Mouse (Mus musculus): ENCODE measurements around the gene Actbl2. TPM values are rescaled to one million over a fixed set of nuclear protein-coding genes. Genes with fewer than 3 reads are reported as not detected.

The Actbl2 gene
- total RNA-seq (2021) = under 1 TPM in 1 of 2 experiments, not detected in 1; 0.16 TPM
- long read RNA-seq, experiment 1 = 0 reads
- long read RNA-seq, experiment 2 = 0 reads

DNA sequence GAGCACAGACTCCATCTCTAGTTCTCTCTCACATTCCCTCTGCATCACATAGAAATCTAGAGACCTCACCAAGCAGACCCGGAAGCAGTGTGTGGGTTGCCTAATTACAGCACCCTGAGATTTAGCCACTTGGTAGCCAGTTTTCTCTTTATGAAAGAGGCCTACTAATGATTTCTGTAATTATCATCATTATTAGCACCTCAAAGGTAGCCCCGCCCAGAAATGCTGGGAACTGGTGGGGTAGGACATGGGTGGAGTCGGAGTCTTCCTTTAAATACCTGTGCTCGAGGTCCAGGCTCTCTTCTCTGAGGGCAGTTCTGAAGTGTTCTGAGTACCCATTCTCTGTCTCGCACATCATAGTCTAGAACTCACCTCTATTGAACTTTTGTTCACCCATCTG lies at the start of gene Actbl2:
Gene Actbl2 (plus strand): TSS at position 301 of the 400 bp plus-strand sequence.
- DNase-seq (ENCODE audit: low spot score in 2 of 2) = no peak

- DNase-seq (ENCODE audit: low spot score in 2 of 2) = no peak
These were observed 44.0 kb upstream of the Actbl2 start for GRCm38 (mm10) chr13:111210649-111211378.

GRCm38 (mm10) chr13:111228768-111229167 lies 26.0 kb upstream of the Actbl2 start:
- no peak for DNase-seq (ENCODE audit: low spot score in 2 of 2)

DNA sequence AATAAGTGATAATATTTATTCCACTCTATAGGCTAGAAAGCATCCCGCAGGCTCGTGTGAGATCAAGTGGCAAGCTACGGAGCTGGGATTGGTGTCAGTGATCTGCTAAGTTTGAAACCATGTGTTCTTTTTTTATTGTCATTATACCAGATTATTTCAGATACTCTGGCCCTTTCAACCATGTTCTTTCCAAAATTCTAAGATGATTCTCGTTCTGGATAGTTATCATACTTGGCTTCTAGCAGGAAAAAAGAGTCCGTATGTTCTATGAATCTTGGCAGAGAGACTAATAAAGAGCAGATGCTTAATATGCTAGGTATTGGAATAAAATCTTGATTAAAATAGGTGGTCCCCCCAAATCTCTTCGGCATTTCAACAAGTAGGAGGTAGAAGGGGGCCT lies 25.3 kb upstream of the Actbl2 start:
- DNase-seq (ENCODE audit: low spot score in 2 of 2) = no peak

DNA sequence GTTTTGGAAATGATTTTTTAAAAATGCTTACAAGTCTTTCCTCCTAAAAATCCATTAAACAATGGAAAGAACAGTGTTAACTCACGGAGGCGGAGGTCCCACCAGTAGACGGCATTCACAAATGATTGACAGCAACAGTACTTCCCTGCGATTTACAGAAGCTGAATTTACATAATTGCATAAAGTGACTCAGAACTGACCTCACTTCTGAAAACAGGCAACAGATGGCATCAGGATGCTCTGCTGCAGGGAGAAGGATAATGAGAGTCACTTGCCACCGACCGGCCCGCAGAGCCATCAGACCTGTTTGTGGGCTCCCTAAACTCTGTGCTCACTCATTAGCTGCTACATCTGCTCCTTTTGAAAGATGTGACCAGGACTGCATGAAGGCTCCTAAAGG lies 22.4 kb upstream of the Actbl2 start:
- no peak for DNase-seq (ENCODE audit: low spot score in 2 of 2)

DNA sequence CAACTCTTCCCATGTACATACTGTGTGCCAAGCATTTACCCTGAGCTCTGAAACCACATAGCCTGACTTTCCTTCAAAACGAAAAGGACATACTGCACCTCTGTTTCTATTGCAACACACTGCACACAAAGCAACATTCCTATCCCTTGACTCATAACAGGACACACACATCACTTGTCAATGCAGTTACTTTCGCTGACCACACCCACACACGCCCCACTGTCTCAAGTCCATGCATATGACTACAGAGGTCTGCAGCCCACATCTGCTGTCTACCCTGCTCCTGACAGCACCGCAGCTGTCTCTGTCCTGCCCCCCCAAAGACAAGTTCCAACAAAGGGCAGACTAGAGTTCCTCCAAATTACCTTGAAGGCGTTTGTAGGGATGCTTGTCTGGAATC lies 21.5 kb upstream of the Actbl2 start:
- no peak for DNase-seq (ENCODE audit: low spot score in 2 of 2)

GRCm38 (mm10) chr13:111234573-111234972 lies 20.2 kb upstream of the Actbl2 start:
- DNase-seq (ENCODE audit: low spot score in 2 of 2) = no peak

DNA sequence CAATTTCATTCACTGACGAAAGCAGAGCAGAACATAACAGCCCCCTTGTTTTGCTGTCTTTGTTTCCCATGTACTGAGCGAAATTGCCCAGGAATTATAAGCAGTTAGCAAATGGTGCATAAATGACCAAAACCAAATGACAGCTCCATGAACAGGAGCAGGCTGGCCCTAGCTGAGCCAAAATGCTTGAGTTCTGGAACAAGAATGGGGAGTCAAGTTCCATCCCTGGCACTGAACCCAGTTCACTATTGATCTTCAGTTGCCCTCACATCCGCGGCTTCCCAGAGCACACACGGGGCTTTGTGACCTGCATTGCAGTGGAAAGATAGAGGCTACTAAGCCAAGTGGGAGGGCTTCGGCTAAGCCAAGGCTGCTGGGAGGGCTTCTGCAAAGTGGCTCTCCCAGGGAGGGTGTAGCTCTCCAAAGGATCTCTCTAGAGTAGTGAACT lies 19.1 kb upstream of the Actbl2 start:
- DNase-seq (ENCODE audit: low spot score in 2 of 2) = no peak

GRCm38 (mm10) chr13:111236461-111236864 lies 18.4 kb upstream of the Actbl2 start:
- DNase-seq (ENCODE audit: low spot score in 2 of 2) = no peak

DNA sequence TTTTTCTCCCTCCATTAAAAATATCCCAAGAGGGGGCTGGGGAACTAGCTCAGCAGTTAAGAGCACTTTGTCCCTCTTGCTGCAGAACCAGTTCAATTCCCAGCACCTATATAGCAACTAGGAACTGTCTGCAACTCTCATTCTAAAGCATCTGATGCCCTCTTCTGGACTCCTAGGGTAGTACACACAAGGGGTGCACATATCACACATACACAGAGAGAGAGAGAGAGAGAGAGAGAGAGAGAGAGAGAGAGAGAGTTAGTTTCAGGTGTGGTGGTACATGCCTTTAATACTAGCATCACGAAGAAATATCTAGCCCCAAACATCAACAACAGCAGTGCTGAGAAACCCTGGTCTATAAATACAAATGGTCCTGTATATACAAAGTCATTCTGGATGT lies 17.5 kb upstream of the Actbl2 start:
- DNase-seq (ENCODE audit: low spot score in 2 of 2) = no peak

DNA sequence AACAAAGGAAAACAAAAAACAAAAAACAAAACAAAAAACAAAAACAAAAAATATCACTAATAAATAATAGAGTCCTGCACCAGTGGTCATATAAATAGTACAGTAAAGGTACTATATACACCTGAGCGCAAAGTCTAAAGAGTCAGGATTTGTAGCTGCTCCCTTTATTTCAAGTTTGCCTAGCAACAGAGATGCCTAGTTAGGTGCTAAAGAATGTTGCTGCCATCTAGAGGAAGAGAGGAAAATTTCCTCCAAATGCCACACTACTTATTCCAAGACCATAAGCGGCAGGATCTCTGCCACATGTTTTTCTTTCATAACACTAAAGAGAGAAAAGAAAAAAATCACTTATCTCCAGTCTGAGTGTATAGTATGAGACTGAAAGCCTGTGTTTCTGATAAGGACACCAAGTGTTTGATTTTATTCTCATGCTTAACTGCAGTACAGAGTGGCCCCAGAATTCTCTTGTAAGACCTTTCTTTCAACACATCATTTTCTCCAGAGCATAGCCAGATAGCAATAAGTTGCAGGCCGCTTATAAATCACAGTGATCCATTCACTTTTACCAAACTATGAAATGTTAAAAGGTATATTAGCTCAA lies 16.8 kb upstream of the Actbl2 start:
- DNase-seq (ENCODE audit: low spot score in 2 of 2) = no peak

DNA sequence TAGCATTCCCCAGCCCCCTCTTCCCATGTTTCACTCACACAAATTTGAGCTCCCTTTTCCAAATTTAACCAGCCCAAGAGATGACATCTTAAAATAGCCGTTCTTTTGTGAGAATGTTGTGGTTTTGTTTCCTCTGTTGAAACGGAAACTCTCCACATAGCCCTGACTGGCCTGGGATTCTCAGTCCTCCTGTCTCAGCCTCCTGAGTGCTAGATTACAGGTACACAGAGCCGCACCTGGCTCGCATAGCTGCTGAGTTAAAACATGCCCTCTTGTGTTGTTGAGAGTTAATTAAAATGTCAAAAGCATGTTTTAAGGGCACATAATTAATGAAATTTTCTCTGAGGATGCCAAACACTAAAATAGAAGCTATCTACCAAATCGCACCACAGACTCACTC lies 3.7 kb upstream of the Actbl2 start:
- DNase-seq (ENCODE audit: low spot score in 2 of 2) = no peak

GRCm38 (mm10) chr13:111251795-111252194 lies 3.0 kb upstream of the Actbl2 start:
- no peak for DNase-seq (ENCODE audit: low spot score in 2 of 2)

GRCm38 (mm10) chr13:111258016-111258415 lies 3.2 kb downstream of the Actbl2 start:
- DNase-seq (ENCODE audit: low spot score in 2 of 2) = no peak

DNA sequence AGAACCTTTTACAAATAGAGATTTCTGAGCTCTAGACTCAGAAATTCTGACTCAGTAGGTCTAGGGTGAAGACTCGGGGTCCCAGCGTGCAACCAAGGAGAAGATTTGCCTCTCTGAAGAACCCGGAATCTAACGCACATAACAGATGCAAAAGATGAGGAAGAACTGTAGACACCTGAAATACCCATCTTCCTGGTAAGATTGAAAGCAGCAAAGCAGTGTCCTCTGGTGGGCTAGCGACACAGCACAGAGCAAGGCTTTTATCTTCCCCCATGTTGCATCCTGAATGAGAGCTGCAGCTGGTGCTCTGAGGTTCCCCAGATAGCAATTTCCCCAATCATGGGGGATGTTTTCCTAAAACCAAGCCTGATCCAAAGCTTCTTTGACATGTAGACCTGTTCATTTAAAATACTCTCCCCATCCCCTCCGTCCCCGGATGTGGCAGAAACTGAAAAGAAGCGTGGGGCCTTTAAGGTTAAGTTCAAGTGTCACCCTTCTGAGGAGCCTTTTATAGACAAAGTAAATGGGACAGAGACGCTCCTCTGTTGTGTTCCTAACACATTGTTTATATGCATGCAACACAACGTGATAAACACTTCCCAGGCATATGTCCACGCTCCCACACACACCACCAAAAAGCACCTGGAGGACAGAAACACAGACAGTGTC lies 3.7 kb downstream of the Actbl2 start:
- DNase-seq (ENCODE audit: low spot score in 2 of 2) = no peak

- no peak for DNase-seq (ENCODE audit: low spot score in 2 of 2)
These were observed 4.3 kb downstream of the Actbl2 start for GRCm38 (mm10) chr13:111259093-111259491.

DNA sequence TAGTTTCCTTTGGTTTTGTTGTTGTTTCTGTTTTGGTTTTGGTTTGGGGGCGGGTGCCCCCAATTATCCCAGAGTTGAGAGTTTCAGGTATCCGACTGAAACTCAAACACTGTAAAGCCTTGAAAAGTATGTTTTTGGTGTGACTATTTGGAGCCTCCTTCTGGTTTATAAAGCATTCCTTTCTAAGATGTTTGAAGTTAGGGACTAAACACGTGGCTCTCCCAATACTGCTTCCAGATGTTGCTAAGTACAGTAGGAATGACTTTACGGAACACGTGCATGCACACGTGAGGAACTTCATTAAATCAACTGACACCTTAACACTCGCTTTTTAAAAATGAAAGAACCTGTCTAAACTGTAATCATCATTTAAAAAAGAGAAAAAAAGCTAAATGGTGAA lies 4.9 kb downstream of the Actbl2 start:
- DNase-seq (ENCODE audit: low spot score in 2 of 2) = no peak

GRCm38 (mm10) chr13:111263186-111263585 lies 8.4 kb downstream of the Actbl2 start:
- DNase-seq (ENCODE audit: low spot score in 2 of 2) = no peak

DNA sequence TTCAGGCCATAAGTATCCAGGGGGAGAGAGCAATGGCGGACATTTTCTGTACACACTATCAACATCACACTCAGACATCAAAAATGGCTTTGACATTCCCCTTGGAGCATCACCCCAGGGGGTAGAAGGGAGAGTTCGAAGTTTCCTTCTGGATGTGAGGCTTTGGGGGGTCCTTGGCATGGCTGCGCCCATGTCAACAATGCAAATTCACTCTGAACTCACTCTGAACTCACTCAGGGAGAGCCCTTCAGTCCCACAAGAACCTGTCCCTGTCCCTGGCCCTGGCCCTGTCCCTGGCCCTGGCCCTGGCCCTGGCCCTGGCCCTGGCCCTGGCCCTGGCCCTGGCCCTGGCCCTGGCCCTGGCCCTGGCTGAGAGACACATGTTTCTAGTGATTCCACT lies 8.9 kb downstream of the Actbl2 start:
- DNase-seq (ENCODE audit: low spot score in 2 of 2) = no peak

DNA sequence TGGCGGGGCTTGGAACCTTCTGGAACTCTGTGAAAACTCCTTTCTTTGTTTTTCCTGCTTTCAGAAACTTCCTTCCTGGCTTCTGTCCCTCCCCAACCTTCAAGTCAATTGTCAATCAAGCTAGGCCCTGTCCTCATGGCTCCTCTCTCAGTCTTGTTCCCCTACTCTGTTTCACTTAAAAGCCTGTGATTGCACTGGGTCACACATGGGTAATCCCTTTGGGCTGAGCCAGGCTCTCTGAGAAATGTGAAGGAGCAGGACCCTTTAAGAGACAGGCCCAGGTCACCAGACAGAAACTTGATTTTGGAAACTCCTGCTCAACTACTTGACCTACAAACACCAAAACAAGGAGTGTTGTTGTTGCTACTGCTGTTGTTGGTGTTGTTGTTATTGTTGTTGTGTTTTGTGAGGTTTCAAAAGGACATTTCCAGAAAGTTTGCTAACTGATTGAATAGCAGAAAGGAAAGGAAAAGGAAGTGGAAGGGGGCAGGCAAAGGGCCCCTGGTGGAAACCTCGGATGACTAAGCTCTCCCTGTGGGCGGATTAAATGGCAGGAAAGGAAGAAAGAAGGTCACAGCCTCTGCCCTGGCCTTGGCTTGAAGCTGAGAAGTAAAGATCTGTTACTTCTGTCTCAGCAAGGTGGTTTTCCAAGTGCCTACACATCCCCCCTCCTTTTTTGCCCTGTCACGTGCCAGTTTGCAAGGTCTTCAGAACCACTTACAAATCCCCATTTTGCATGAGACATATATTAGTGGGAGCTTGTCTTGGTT lies 10.6 kb downstream of the Actbl2 start:
- DNase-seq (ENCODE audit: low spot score in 2 of 2) = no peak

DNA sequence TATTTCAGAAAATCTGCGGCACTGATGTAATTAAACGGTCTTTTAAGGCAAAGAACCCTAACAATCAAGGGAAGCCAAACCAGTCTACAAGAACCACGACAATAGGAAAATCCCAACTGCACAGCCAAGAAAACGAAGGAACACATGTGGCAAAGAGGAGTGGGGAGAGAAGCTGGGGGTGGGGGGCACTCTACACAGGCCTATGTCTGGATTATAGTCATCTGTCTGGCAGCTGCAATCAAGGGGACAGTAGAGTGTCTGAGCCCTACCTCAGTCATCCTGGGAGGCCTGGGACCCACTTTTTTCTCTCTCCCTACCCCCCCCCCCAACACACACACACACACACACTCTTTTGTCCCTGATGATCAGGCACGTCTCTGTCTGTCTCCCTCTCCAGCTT lies 12.0 kb downstream of the Actbl2 start:
- DNase-seq (ENCODE audit: low spot score in 2 of 2) = no peak
